ENCODE assay signal across 16 mouse cellular contexts in the genomic region with DNA sequence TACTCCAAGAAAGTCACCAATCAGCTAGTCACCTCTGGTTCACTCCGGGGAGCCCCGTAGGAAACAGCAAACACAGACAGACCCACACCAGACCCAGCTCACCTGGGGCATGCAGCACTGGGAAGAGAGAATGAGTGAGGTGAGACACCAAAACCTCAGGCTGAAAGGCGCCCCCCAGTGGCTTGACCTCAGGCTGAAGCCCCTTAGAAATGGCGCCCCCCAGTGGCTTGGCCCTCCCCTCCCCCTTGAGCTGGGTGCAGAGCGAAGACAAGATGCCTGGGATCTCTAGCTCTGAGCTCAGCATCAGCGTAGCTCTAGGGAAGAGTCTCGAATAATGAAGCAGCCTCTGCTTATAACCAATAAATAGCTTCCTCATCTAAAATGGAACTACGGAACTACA. TPM values are rescaled to one million over a fixed set of nuclear protein-coding genes. Genes with fewer than 3 reads are reported as not detected.
DNase-seq lines count a peak whose midpoint lies in the region; ATAC-seq and TF ChIP-seq lines count a peak whose summit lies in the region.
"Had no signal": no experiment of that assay in that cellular context is flagged by ENCODE, and none has a peak within 500 bp of the region (broad histone marks: within the 10 kb centered on the region; RNA-seq: fewer than 3 reads in every experiment).

No protein-coding gene starts in this region.

- no peak overlapping the region for H3K9ac ChIP-seq in forebrain, postnatal 0 days
- H3K9ac ChIP-seq in forebrain, embryonic 14.5 days (ENCODE audit: low read length) = no peak overlapping the region

- no peak overlapping the region for H3K27ac ChIP-seq in forebrain, postnatal 0 days (ENCODE audit: low read depth, low read length)
- H3K27ac ChIP-seq in forebrain, embryonic 14.5 days (ENCODE audit: low read depth, low read length) = no peak overlapping the region
- no peak overlapping the region for H3K27ac ChIP-seq in left cerebral cortex, adult 2 months

- 78% methylated on average over 8 of the region's 8 CpGs for WGBS in forebrain, postnatal 0 days
- WGBS in forebrain, embryonic 14.5 days = 78% methylated on average over 8 of the region's 8 CpGs

- H3K36me3 ChIP-seq in forebrain, postnatal 0 days (ENCODE audit: insufficient read depth) = no peaks in the 10 kb centered on the region
- H3K36me3 ChIP-seq in forebrain, embryonic 14.5 days (ENCODE audit: control insufficient read depth, insufficient read depth, low read length) = no peaks in the 10 kb centered on the region
- H3K36me3 ChIP-seq in E14TG2a.4 (ENCODE audit: insufficient read depth, low read length) = no peaks in the 10 kb centered on the region

- H3K4me1 ChIP-seq in forebrain, postnatal 0 days (ENCODE audit: insufficient read depth) = no peaks in the 10 kb centered on the region
- no peaks in the 10 kb centered on the region for H3K4me1 ChIP-seq in forebrain, embryonic 14.5 days (ENCODE audit: control insufficient read depth, insufficient read depth, low read length)
- no peaks in the 10 kb centered on the region for H3K4me1 ChIP-seq in E14TG2a.4 (replicated peaks; ENCODE audit: low read depth, low read length)

- no peak overlapping the region for H3K4me3 ChIP-seq in forebrain, postnatal 0 days (ENCODE audit: low read depth, low read length)
- no peak overlapping the region for H3K4me3 ChIP-seq in forebrain, embryonic 14.5 days (ENCODE audit: low read depth, low read length)
- H3K4me3 ChIP-seq in left cerebral cortex, adult 2 months = no peak overlapping the region
- H3K4me3 ChIP-seq in E14TG2a.4 (replicated peaks; ENCODE audit: low read length) = no peak overlapping the region

- no peak for ATAC-seq in forebrain, postnatal 0 days
- ATAC-seq in forebrain, embryonic 14.5 days = no peak
- ATAC-seq: hindbrain, embryonic 16.5 days had no signal

- H3K4me2 ChIP-seq in forebrain, postnatal 0 days (ENCODE audit: low read depth) = no peak overlapping the region
- no peak overlapping the region for H3K4me2 ChIP-seq in forebrain, embryonic 14.5 days (ENCODE audit: low read length)

- intact Hi-C loops in left cerebral cortex, adult 2 months (cut with DNase I) = loop anchor here (5.0 kb wide), 1 partner anchor 433 kb away; the partner anchor contains the start of genes D6Wsu163e and Rad51ap1

- no peak for DNase-seq in forebrain, postnatal 0 days
- no peak for DNase-seq in forebrain, embryonic 14.5 days (ENCODE audit: low spot score)
- DNase-seq in left cerebral cortex, adult 2 months (ENCODE audit: extremely low spot score in 1 of 2, low spot score in 2 of 2) = no peak
- DNase-seq in left cerebral cortex, adult 8-10 months (ENCODE audit: low spot score in 2 of 2) = no peak
- peak; percentile 26 for DNase-seq in ZHBTc4 (ENCODE audit: low read depth, low spot score)
- DNase-seq in urinary bladder, postnatal 10 days (ENCODE audit: low spot score) = no peak
- no peak for DNase-seq in ovary, adult 18-20 months (ENCODE audit: low spot score)
- DNase-seq: cerebellum, adult 8-10 months; heart, postnatal 10 days; kidney, postnatal 14 days; right cerebral cortex, adult 18-20 months had no signal

- H3K27me3 ChIP-seq in forebrain, postnatal 0 days (ENCODE audit: insufficient read depth, low read length) = no peaks in the 10 kb centered on the region
- no peaks in the 10 kb centered on the region for H3K27me3 ChIP-seq in forebrain, embryonic 14.5 days (replicated peaks; ENCODE audit: control insufficient read depth, insufficient read depth, low read length)
- H3K27me3 ChIP-seq in E14TG2a.4 (ENCODE audit: insufficient read depth, low read length) = 0 out of 2 replicates have a peak, but pooled peaks cover 2% of the 10 kb centered on the region

- peak; percentile 35 for TF ChIP-seq CTCF in forebrain, postnatal 0 days (IDR thresholded peaks at IDR 0.05; ENCODE audit: low read depth)
- peak; percentile 37 for TF ChIP-seq CTCF in left cerebral cortex, adult 2 months (IDR thresholded peaks at IDR 0.05)
- peak; percentile 42 for TF ChIP-seq CTCF in E14TG2a.4 (conservative IDR thresholded peaks at IDR 0.05; ENCODE audit: low read length)

- no peaks in the 10 kb centered on the region for H3K9me3 ChIP-seq in forebrain, postnatal 0 days (ENCODE audit: low read length)
- H3K9me3 ChIP-seq in forebrain, embryonic 14.5 days (replicated peaks; ENCODE audit: control insufficient read depth, low read length) = no peaks in the 10 kb centered on the region
- H3K9me3 ChIP-seq in E14TG2a.4 (ENCODE audit: low read length) = no peaks in the 10 kb centered on the region; the same call in 1 of the 2 replicates

RNA-seq across cellular contexts. Expression of gene Kcna5, which starts 31.3 kb away (rescaled TPM):
- total RNA-seq in forebrain, postnatal 0 days (2014; rRNA removed) = 4.2 and 8.0 TPM in 2 replicates
- polyA plus RNA-seq in forebrain, postnatal 0 days (2015; fragmentation: Nextera tagmentation; extraction: Ambion mirVana) = 2.4 and 3.7 TPM in 2 replicates
- 1.4 and 1.6 TPM in 2 replicates for polyA plus RNA-seq in forebrain, embryonic 14.5 days (2014; fragmentation: Nextera tagmentation; extraction: Ambion mirVana)
- total RNA-seq in left cerebral cortex, adult 2 months (2021) = 1 to 10 TPM; 4.2 to 5.6 TPM
- total RNA-seq in left cerebral cortex, adult 8-10 months (2022) = 1 to 10 TPM; 9.0 to 10.0 (median 9.2) TPM
- total RNA-seq: granulocyte monocyte progenitor cell, adult 5-6 weeks; megakaryocyte-erythroid progenitor cell, adult 5-6 weeks; neutrophil, adult 5-6 weeks had no signal
